Mouse (Mus musculus) cerebellum, adult 2 months (tissue): Measurements from ENCODE around the gene Ppip5k1. TPM values are rescaled to one million over a fixed set of nuclear protein-coding genes. Genes with fewer than 3 reads are reported as not detected.
"Not testable (repeated sequence)": the region's sequence is repeated elsewhere in the genome, so short reads cannot be mapped to it uniquely, and the experiment has no call there.

ENCODE experiments used
- DNase-seq, 2 experiments: peaks; one replicate each; pipeline ENCODE4 v3.0.0; 2021
- H3K27ac ChIP-seq: fragments of 200-500 bp; 2 replicates; pipeline ENCODE4 v1.5.1; 2012; ENCODE audit warnings: low read length, control low read depth, inconsistent platforms; ENCODE audit not compliant: insufficient read depth
- H3K27me3 ChIP-seq: fragments of 200-500 bp; 2 replicates; pipeline ENCODE4 v1.6.1; 2012; ENCODE audit warnings: inconsistent platforms, mild to moderate bottlenecking, low read length, moderate library complexity; ENCODE audit not compliant: control insufficient read depth, insufficient read depth
- H3K4me1 ChIP-seq: fragments of 200-500 bp; 2 replicates; pipeline ENCODE4 v1.6.1; 2011; ENCODE audit warnings: low read length; ENCODE audit not compliant: control insufficient read depth, insufficient read depth
- H3K4me3 ChIP-seq: fragments of 200-500 bp; replicated peaks from 2 replicates; pipeline ENCODE3; 2011; ENCODE audit warnings: mild to moderate bottlenecking, low read depth, low read length, control low read depth; ENCODE audit not compliant: insufficient read depth
- CTCF ChIP-seq: fragments of 200-500 bp; IDR thresholded peaks from 2 replicates; pipeline ENCODE4 v1.5.1; 2011; ENCODE audit warnings: low read depth, mild to moderate bottlenecking, control low read depth, low read length, moderate library complexity, borderline replicate concordance; ENCODE audit not compliant: insufficient read depth
- POLR2A ChIP-seq: fragments of 200-500 bp; IDR thresholded peaks from 2 replicates; pipeline ENCODE4 v1.6.1; 2011; ENCODE audit warnings: low read length, control low read depth, borderline replicate concordance; ENCODE audit not compliant: insufficient read depth
- WGBS: fragments of 180-500 bp; shearing (Covaris S2); methylation state at CpG from one replicate; pipeline ENCODE4 v1.1.7; 2018; 5-methylcytosine and 5-hydroxymethylcytosine counted together
- polyA plus RNA-seq: library from polyadenylated mRNA; depleted of rRNA; stranded (reverse); fragments of >200 nt; gene quantifications from 2 replicates; pipeline ENCODE4 v1.2.3, GENCODE M21; 2012; rRNA removed

Gene Ppip5k1
- 160 and 183 TPM in 2 replicates for polyA plus RNA-seq

DNA sequence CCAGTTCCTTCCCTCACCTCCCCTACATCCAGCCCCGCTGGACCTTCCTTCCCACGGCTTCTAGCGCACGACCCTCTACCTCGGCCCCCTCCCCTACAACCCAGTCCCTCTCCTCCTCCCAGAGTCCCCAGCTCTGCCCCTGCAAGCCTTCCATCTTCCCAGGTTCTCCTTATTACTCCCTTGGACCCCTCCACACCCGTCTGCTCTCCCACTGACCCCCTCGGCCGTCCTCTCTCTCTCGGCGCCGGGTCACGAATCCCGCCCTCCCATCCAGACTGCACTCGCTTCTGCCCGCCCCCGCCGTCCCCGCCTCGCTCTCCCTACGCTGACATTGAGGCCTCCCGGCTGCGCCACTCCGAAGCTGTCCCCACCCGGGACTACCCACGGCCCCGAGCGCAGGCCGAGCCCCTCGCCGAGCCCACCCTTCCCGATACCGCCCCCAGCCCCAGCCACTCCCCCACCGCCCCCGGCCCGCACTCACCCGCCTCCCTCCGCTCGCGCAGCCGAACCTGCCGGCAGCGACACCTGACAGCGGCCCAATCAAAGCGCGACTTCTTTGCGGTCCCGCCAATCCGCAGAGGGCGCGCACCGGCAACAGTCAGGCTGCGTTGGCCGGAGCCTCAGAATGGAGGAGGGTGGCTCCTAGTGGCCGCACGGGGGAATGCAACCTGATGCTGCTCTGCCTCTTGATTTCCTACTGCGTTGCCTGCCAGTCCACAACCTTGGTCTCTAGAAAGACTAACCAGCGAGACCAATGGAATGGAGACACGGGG, at the start of gene Ppip5k1:
Gene Ppip5k1 (minus strand): TSS at position 577 of the 773 bp plus-strand sequence.
- peaks cover 15% of the 10 kb centered on the region for H3K4me1 ChIP-seq
- DNase-seq = peak; percentile 98 to 99
- H3K27ac ChIP-seq = peak within 1 kb of the TSS; percentile 69
- H3K4me3 ChIP-seq = peak within 1 kb of the TSS; percentile 94
- H3K27me3 ChIP-seq = no peaks in the 10 kb centered on the region
- peak; percentile 90 for TF ChIP-seq CTCF
- TF ChIP-seq POLR2A = peak; percentile 43; the same call in 1 of the 2 replicates
- WGBS = 2% methylated on average over 58 of the region's 58 CpGs

DNA sequence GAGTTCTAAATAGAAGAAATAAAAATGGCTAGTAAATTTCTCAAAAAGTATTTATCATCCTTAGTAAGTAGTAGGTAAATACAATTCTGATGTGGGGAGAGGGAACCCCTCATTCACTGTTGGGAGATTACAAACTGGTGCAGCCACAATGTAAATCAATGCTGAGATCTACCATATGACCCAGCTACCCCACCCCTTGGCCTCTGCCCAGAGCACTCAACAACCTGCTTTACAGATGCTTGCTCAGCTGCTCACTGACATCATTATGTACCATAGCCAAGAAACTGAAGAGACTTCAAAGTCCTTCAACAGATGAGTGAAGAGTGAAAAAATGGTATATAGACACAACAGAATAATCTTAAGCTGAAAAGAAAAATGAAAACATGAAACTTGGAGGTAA, 48.1 kb upstream of the Ppip5k1 start:
- no peak for DNase-seq
- TF ChIP-seq CTCF (no peak), POLR2A (no peak)
- no peak overlapping the region for H3K4me3 ChIP-seq
- H3K27ac ChIP-seq = no peak overlapping the region
- H3K4me1 ChIP-seq = no peaks in the 10 kb centered on the region
- no peaks in the 10 kb centered on the region for H3K27me3 ChIP-seq

DNA sequence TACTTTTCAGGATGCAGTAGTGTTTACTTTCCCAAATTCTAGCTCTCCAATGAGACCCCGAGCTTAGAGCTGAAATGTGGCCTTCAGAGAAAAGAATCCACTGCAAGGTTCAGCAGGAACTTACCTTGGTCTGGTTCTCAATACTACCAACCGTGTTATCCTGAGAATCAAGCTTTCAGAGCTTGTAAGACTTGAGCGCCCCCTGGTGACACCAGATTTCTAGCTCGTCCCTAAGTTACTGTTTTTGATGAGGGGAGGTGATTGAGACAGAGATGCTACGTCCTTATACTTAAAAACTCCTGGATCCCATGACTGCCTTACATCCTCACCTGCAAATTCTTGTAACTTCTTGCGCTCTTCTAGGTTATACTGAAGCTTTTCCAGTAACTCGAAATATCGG, 41.4 kb upstream of the Ppip5k1 start:
- Histone ChIP-seq H3K4me3 (no peak overlapping the region), H3K27me3 (no peaks in the 10 kb centered on the region), H3K27ac (no peak overlapping the region), H3K4me1 (no peaks in the 10 kb centered on the region)
- DNase-seq = peak; percentile 78 to 89
- 14% methylated on average over 8 of the region's 8 CpGs for WGBS
- TF ChIP-seq CTCF = peak; percentile 60; the same call in 1 of the 2 replicates
- no peak for TF ChIP-seq POLR2A

DNA sequence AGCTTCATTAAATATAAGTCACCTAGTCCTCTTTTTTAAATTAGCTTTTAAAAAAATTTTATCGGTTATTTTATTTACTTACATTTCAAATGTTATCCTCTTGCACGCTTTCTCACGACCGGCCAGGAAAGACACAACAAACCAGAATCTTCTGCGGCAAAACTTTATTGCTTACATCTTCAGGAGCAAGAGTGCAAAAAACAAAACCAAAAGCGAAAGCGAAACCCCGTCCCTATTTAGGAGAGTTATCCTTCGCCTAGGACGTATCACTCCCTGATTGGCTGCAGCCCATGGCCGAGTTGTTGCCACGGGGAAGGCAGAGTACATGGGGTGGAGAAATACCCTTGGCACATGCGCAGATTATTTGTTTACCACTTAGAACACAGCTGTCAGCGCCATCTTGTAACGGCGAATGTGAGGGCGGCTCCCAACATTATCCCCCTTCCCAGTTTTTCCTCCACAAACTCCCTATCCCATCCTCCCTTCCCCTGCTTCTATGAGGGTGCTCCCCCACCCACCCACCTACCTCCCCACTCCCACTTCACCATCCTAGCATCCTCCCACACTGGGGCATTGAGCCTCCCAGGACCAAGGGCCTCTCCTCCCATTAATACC, 31.9 kb upstream of the Ppip5k1 start, which contains the start of gene Strc:
Gene Strc (minus strand): TSS at position 208 of the 615 bp plus-strand sequence.
- DNase-seq, H3K4me3 ChIP-seq, H3K27me3 ChIP-seq, H3K4me1 ChIP-seq, H3K27ac ChIP-seq: not testable (repeated sequence)
- whole genome bisulfite sequencing = 86% methylated on average over 16 of the region's 17 CpGs

DNA sequence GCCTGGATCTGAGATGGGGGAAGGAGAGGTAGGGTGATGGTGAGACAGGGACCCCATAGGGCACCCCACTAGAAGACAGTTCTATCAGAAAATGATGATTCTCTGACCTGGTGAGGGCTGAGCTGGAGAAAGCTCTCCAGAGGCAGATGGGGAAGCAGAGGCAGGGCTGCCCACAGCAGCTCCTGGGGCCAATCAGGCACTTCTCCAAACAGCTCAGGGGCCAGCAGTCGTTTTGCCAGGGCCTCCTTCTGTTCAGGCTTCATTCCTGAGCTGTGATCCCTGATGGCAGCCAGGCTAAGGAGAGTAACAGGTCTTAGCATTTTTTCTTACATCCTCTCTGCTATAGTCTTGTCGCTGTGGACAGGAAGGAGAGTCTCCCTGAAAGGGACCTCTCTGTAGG, 19.6 kb upstream of the Ppip5k1 start:
- TF ChIP-seq POLR2A = no peak
- no peak for TF ChIP-seq CTCF
- Histone ChIP-seq H3K4me3 (no peak overlapping the region), H3K27ac (no peak overlapping the region), H3K27me3 (no peaks in the 10 kb centered on the region), H3K4me1 (0 out of 2 replicates have a peak, but pooled peaks cover 5% of the 10 kb centered on the region)
- no peak for DNase-seq
- WGBS = 44% methylated on average over 2 of the region's 2 CpGs

DNA sequence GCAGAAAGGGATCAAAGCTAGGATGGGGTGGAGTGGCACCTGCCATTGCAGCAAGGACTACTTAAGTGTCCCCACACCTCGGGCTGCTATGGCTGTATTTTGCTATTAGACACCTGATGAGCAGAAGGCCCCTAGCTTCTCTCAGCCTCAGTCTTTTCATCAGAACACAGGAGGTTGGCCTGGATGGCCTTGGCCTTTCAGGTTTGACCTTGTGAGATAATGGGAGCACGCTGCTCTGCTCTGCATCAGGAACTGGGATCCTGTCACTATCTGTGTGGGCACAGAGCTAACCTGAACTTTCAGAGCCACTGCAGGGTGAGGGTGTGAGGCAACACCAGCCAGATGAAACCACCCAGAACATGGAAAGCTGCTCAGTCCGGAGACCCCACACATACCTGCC, 17.1 kb upstream of the Ppip5k1 start:
- H3K27ac ChIP-seq = no peak overlapping the region
- peaks cover 13% of the 10 kb centered on the region for H3K4me1 ChIP-seq
- TF ChIP-seq POLR2A = no peak
- no peak for TF ChIP-seq CTCF
- H3K4me3 ChIP-seq = no peak overlapping the region
- no peak for DNase-seq
- H3K27me3 ChIP-seq = no peaks in the 10 kb centered on the region
- WGBS = 77% methylated on average over 3 of the region's 3 CpGs

DNA sequence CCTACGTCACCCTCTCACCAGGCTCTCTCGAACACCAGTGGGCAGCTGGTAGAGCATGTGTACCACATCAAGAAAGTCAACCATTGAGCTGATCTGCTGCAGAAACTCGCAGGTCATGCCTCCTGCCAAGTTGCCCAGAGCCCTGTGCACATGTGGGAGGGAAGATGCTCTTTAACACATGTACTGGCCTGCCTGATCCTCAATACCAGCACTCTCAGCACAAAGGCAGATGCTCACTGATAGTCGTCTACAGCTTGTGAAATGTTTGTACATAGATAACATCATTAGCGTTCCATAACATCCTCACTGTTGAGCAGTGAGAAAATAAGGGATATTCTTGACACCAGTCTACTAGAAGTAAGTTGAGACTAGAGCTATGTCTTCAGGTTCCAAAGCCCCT, 15.7 kb upstream of the Ppip5k1 start:
- 89% methylated on average over 5 of the region's 5 CpGs for WGBS

DNA sequence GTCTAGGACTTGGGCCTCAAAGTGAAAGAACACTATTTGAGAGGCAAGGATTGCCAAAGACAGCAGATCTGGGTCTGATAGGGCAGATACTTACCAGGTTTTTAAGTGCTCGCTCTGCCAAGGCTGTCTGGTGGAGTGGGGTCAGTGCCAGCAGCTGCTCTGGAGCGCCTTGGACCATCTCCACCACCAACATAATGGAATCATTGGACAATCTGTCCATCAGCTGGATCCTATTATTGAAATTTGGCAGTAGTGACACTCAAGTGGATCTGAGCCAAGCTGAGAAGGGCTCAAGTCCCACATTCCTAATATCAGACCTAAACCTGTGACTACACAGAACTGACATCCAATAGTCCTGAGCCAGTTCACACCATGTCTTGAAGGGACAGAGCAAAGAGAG, 13.6 kb upstream of the Ppip5k1 start:
- Histone ChIP-seq H3K4me1 (peaks cover 8% of the 10 kb centered on the region), H3K4me3 (no peak overlapping the region), H3K27me3 (no peaks in the 10 kb centered on the region), H3K27ac (no peak overlapping the region)
- 16% methylated on average over 2 of the region's 2 CpGs for WGBS
- peak in 1 of 2 experiments; percentile 52 for DNase-seq
- TF ChIP-seq POLR2A = no peak
- TF ChIP-seq CTCF = no peak

More for the DNA sequence above, 15.7 kb upstream of the Ppip5k1 start:
- TF ChIP-seq CTCF (no peak), POLR2A (no peak)
- DNase-seq = no peak
- Histone ChIP-seq H3K27me3 (no peaks in the 10 kb centered on the region), H3K27ac (no peak overlapping the region), H3K4me1 (peaks cover 8% of the 10 kb centered on the region), H3K4me3 (no peak overlapping the region)
